Mouse (Mus musculus): ENCODE data around the gene Sez6. TPM values are rescaled to one million over a fixed set of nuclear protein-coding genes. Genes with fewer than 3 reads are reported as not detected.

Gene Sez6
- total and polyA plus RNA-seq, 3 experiments: 0.04 TPM; not detected in 2

- in situ Hi-C loops (cut with MboI; ENCODE audit: low pct_ligation_motif_present, low pct_unique_long_range_greater_than_20kb, low sequenced_read_pairs) (loop anchor here (5.0 kb wide), 1 partner anchor 126 kb away; no protein-coding TSS in a partner anchor), dilution Hi-C loops (cut with MboI; ENCODE audit: extremely low pct_ligation_motif_present, extremely low pct_unique_long_range_greater_than_20kb, low sequenced_read_pairs) (no loop called here)
- no peaks in the 10 kb centered on the region for H3K79me2 ChIP-seq (replicated peaks; ENCODE audit: control insufficient read depth, extremely low read depth, insufficient read depth, poor library complexity, severe bottlenecking)
- H3K9me3 ChIP-seq (replicated peaks; ENCODE audit: low read length): peaks cover 7% of the 10 kb centered on the region
- H3K36me3 ChIP-seq (replicated peaks in 1 of 2; ENCODE audit: control insufficient read depth in 1 of 2, insufficient read depth in 1 of 2, low read length in 1 of 2): no peaks in the 10 kb centered on the region
- TF ChIP-seq MAZ (IDR thresholded peaks at IDR 0.05; ENCODE audit: low read depth, low read length): no peak
- TF ChIP-seq CHD2 (IDR thresholded peaks at IDR 0.05; ENCODE audit: low read length): peak; percentile 33; the same call in 1 of the 2 replicates
- peak; percentile 67 to 83 for TF ChIP-seq CTCF (conservative IDR thresholded peaks at IDR 0.05 in 1 of 2, IDR thresholded peaks at IDR 0.05 in 1 of 2; ENCODE audit: low read depth in 2 of 2, low read length in 2 of 2)
- TF ChIP-seq ETS1 (conservative IDR thresholded peaks at IDR 0.05; ENCODE audit: low read depth, low read length): no peak
- TF ChIP-seq POLR2AphosphoS2 (IDR thresholded peaks at IDR 0.05; ENCODE audit: low read depth, low read length): no peak
- no peak for TF ChIP-seq MYC (IDR thresholded peaks at IDR 0.05; ENCODE audit: low read depth, low read length)
- TF ChIP-seq SMC3 (IDR thresholded peaks at IDR 0.05; ENCODE audit: low read depth, low read length): peak; percentile 28; the same call in 1 of the 2 replicates
- no peak for TF ChIP-seq POLR2A (IDR thresholded peaks at IDR 0.05; ENCODE audit: low read depth, low read length)
- TF ChIP-seq JUND (conservative IDR thresholded peaks at IDR 0.05; ENCODE audit: low read depth, low read length): no peak
- TF ChIP-seq GABPA (IDR thresholded peaks at IDR 0.05; ENCODE audit: insufficient replicate concordance, low read depth, low read length): no peak
- peak; percentile 46 for TF ChIP-seq RAD21 (IDR thresholded peaks at IDR 0.05; ENCODE audit: low read depth, low read length)
- TF ChIP-seq E2F4 (IDR thresholded peaks at IDR 0.05; ENCODE audit: insufficient replicate concordance, low read depth, low read length): no peak
- TF ChIP-seq ZKSCAN1 (IDR thresholded peaks at IDR 0.05; ENCODE audit: borderline replicate concordance, low read depth, low read length): no peak
- peaks cover 57% of the 10 kb centered on the region for H3K27me3 ChIP-seq (replicated peaks)
- no peak overlapping the region for H3K4me2 ChIP-seq (ENCODE audit: insufficient read depth, low read depth, poor library complexity, severe bottlenecking)
- 0 out of 4 replicates have a peak, but pooled peaks cover 0 to 3% of the 10 kb centered on the region in 2 experiments for H3K4me1 ChIP-seq (ENCODE audit: control insufficient read depth in 1 of 2, insufficient read depth in 2 of 2)
- no peak overlapping the region for H3K9ac ChIP-seq (ENCODE audit: insufficient read depth, low read depth)
- no peak overlapping the region for H3K4me3 ChIP-seq (replicated peaks in 1 of 3; ENCODE audit: low read depth in 2 of 3, low read length in 2 of 3, poor library complexity in 1 of 3)
- DNase-seq (ENCODE audit: extremely low read depth): peak; percentile 35
- H3K27ac ChIP-seq (ENCODE audit: insufficient read depth, low read depth): no peak overlapping the region
Observed at GRCm38 (mm10) chr11:77953671-77954070, 23.1 kb downstream of the Sez6 start.

GRCm38 (mm10) chr11:77956428-77956827 lies 25.8 kb downstream of the Sez6 start:
- Histone ChIP-seq H3K4me1 (ENCODE audit: control insufficient read depth in 1 of 2, insufficient read depth in 2 of 2) (0 out of 4 replicates have a peak, but pooled peaks cover 0 to 3% of the 10 kb centered on the region in 2 experiments), H3K9ac (ENCODE audit: insufficient read depth, low read depth) (no peak overlapping the region), H3K4me3 (replicated peaks in 1 of 3; ENCODE audit: low read depth in 2 of 3, low read length in 2 of 3, poor library complexity in 1 of 3) (no peak overlapping the region), H3K36me3 (replicated peaks in 1 of 2; ENCODE audit: control insufficient read depth in 1 of 2, insufficient read depth in 1 of 2, low read length in 1 of 2) (no peaks in the 10 kb centered on the region), H3K27me3 (replicated peaks) (peaks cover 69% of the 10 kb centered on the region), H3K27ac (ENCODE audit: insufficient read depth, low read depth) (no peak overlapping the region), H3K79me2 (replicated peaks; ENCODE audit: control insufficient read depth, extremely low read depth, insufficient read depth, poor library complexity, severe bottlenecking) (no peaks in the 10 kb centered on the region), H3K4me2 (ENCODE audit: insufficient read depth, low read depth, poor library complexity, severe bottlenecking) (no peak overlapping the region), H3K9me3 (replicated peaks; ENCODE audit: low read length) (peaks cover 7% of the 10 kb centered on the region)
- in situ Hi-C loops (cut with MboI; ENCODE audit: low pct_ligation_motif_present, low pct_unique_long_range_greater_than_20kb, low sequenced_read_pairs): loop anchor here (5.0 kb wide), 1 partner anchor 214 kb away; no protein-coding TSS in a partner anchor
- dilution Hi-C loops (cut with MboI; ENCODE audit: extremely low pct_ligation_motif_present, extremely low pct_unique_long_range_greater_than_20kb, low sequenced_read_pairs): no loop called here
- TF ChIP-seq MXI1 (IDR thresholded peaks at IDR 0.05; ENCODE audit: low read depth, low read length) (no peak), ZMIZ1 (IDR thresholded peaks at IDR 0.05; ENCODE audit: low read depth, low read length) (no peak), USF1 (IDR thresholded peaks at IDR 0.05; ENCODE audit: low read depth, low read length) (no peak), UBTF (IDR thresholded peaks at IDR 0.05; ENCODE audit: low read depth, low read length) (no peak), SIN3A (IDR thresholded peaks at IDR 0.05; ENCODE audit: low read length) (no peak), GABPA (IDR thresholded peaks at IDR 0.05; ENCODE audit: insufficient replicate concordance, low read depth, low read length) (no peak), EP300 (IDR thresholded peaks at IDR 0.05; ENCODE audit: low read length) (no peak), KAT2A (IDR thresholded peaks at IDR 0.05; ENCODE audit: insufficient replicate concordance, low read length) (no peak), TBP (conservative IDR thresholded peaks at IDR 0.05; ENCODE audit: low read depth, low read length) (no peak), BHLHE40 (IDR thresholded peaks at IDR 0.05; ENCODE audit: low read depth, low read length) (no peak), MAX (IDR thresholded peaks at IDR 0.05; ENCODE audit: low read length) (no peak), POLR2A (IDR thresholded peaks at IDR 0.05; ENCODE audit: low read depth, low read length) (no peak), ZKSCAN1 (IDR thresholded peaks at IDR 0.05; ENCODE audit: borderline replicate concordance, low read depth, low read length) (no peak), IRF4 (IDR thresholded peaks at IDR 0.05; ENCODE audit: low read depth, low read length) (no peak)
- no peak for DNase-seq (ENCODE audit: extremely low read depth)
